Mouse (Mus musculus) stomach, postnatal 0 days (tissue): ENCODE results near the gene Riok1.

ENCODE experiments used
- CTCF ChIP-seq: IDR thresholded peaks from 2 replicates; pipeline ENCODE4 v1.5.1; 2016; ENCODE audit warnings: antibody characterized with exemption, low read depth, mild to moderate bottlenecking, moderate library complexity
- EP300 ChIP-seq: optimal IDR thresholded peaks from 2 replicates; pipeline ENCODE3; 2016; ENCODE audit warnings: antibody characterized with exemption

DNA sequence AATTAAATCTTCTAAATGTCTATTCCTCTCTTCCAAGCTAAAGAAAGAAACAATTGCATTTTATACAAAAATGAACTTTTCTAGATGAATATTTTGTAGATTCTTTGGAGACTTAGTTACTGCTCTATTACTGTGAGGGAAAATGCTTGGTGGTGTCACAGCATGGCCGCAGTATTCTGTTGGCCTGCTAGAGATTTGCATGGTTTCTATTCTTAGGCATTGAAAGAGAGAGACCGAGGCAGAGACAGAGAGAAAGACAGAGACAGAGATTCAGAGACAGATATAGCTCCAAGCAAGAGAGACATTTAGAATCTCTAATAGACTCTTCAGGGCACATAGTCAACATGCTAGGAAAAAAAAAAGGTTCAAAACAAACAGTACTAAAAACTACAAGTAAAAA lies 28.8 kb upstream of the Riok1 start:
- TF ChIP-seq CTCF, result no peak
- no peak for TF ChIP-seq EP300
